Mouse (Mus musculus) urinary bladder, postnatal 14 days (tissue): ENCODE measurements around the gene Ubac2.

Experiments used
- DNase-seq: peaks from one replicate; pipeline ENCODE4 v3.0.0; 2021; ENCODE audit warnings: low spot score

Gene Ubac2

DNA sequence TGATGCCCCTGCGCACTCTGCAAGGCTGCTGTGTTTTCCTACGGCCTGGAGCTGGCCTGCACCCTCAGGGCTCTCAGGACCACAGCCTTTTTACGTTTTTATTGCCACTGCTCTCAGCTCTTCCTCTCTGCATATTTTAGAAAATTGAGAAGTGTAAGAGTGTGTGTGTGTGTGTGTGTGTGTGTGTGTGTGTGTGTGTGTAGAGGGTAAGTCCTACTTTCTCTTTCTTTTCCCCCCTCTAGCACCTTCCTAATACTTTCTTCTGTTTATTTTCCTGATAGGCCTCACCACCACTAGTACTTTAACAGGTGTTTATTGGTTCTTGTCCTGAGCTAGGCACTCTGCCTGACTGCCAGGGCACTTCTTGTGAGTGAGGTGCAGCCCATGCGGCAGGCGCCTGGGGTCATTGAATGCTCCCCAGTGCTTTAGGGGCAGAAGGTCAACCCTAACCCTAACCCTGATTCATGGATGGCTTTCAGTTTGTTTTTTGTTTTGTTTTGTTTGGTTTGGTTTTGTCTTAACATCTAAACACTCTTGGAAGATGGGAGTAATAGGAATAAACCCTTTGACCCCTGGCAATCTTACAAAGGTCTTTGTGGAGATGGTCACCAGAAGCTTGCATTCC, 16.2 kb downstream of the Ubac2 start:
- DNase-seq, result no peak

DNA sequence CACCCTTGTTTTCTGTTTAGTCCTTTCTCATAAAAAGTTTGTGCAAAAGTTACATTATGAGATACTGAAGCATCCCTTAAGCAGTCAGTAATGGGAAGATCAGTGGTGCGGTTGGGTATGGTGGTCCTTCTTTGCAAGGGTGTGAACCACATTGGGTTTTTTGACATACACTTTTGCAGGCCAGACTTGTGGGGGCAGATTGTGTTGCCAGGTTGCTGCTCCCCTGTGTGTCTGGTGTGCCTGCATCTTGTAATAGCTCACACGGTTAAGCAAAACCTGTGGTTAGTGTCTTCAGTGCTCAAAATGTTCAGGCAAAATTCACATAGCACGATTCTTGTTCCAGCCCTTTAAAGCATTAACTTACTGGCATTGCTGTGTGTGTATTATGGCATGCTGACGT, 16.9 kb downstream of the Ubac2 start:
- DNase-seq, result no peak

DNA sequence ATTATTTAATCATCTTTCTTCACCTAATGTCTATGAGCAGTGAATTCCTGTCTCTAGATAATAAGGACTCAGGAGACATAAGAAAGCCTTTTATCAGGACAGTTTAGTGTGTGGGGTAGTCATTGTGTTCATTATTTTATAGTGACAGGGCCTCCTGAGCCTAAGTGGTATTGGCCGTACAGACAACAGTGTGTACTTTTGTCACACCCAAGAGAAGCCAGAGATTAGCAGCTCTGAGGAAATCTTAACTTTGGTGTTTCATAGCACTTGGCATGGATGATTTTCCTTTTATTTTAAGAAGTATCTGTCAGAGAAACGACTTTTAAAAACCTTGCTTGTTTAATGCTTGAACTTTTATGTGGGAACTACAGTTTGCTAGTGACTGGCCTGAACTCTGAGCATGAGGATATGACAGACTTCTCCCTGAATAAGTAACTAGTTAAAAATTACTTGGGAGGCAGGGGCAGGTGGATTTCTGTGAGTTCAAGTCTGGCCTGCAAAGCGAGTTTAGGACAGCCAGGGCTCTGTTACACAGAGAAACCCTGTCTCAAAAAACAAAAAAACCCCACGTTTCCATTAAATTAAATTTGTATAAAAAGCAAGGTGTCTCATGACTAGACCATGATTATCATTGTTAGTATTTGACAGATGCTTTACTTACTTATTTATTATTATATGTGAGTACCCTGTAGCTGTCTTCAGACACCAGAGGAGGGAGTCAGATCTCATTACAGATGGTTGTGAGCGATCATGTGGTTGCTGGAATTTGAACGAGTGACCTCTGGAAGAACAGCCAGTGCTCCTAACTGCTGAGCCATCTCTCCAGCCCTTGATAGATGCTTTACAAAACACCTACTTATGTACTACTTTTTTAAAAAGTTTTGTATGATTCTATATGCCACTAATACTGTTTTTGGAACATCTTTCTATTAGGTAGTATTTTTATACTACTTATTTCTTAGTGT, 18.0 kb downstream of the Ubac2 start:
- DNase-seq, result no peak

DNA sequence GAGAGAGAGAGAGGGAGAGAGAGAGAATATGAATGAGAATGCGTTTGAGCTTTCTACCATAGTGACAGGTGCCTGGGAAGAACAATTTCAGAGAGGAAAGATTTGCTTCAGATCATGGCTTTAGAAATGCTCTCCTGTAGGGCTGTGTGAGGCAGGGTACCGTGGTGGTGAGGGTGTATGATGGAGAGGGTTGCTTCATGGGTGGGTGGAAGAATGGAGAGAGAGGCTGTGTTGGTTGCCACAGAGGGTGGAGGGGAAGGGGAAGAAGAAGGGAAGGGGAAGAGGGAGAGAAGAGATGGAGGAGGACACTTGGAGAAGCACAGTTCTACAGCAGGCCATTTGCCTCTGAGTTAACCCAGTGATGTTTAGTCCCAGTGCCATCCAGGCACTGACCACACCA, 19.4 kb downstream of the Ubac2 start:
- DNase-seq, result no peak

DNA sequence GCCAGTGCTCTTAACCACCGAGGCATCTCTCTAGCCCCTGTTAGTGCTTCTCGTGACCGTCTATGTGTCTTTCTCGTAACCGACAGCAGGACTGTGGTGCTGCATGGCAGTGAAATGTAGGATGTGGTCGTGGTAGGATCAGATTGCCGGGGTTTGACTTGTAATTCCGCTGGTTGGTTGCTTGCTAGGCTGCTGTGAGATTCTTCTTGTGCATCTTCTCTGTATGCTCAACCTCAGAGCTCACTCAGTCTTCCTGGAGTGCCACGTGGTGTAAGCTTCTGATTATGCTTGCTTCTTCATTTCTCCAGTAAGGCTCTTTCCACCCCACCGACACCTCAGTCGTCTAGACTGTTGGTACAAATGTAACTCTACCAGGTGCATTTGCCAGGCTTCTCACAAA, 20.1 kb downstream of the Ubac2 start:
- no peak for DNase-seq

DNA sequence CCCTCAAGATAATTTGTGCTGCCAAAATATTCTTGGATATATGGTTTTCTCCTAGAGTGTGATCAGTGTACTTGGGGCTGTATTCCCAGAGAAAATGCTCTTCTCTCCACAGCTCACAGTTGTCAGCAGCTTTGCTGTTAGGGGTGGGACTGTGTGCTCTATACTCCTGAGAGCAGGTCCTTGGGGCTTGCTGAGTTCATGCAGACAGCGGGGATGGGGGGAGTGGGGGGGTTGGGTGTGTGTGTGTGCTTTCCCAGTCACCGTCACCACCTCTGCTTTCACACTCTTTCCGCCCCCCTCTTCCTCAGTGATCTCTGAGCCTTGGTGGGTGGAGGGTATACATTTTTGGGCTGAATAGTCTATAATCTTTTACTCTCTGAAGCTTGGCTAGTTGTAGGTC, 20.7 kb downstream of the Ubac2 start:
- no peak for DNase-seq

DNA sequence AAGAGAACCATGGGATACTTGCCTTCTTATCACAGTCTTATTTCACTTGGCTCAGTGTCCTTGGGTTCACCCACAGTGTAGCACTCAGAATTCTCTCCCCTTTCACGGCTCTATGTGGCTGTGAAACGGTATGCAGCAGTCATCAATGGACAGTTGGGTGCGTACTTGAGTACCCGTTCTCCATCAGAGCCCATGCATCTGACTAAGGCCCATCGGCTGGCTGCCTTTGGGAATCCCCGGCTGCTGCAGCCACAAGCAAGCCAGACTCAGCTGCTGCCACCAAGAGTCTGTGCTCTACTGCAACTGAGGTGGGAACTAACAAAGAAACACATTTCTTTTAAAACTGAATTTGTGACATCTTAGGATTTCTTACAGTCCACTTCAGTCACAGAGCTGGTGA, 23.1 kb downstream of the Ubac2 start:
- DNase-seq, result no peak

DNA sequence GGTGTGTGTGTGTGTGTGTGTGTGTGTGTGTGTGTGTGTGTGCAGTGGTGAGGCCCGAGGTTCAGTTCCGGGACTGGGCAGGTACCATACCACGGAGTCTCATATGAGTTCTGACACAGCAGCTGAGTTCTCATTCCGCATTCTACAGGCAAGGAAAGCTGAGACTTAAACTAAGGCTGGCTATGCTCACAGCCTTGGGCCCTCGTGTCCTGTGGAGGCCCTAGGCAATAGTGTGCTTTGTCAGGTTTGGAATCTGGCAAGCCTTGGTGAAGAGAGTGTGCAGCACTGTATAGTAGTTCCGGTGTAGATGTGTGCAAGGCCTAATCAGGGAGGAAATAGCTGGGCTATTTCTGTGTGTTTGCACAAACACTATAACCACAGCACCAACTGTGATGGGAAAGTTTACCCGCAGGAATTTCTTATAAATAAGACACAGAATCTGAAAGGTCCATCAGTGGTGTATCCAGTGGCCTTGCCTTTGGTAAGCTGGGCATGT, 25.0 kb downstream of the Ubac2 start:
- no peak for DNase-seq

DNA sequence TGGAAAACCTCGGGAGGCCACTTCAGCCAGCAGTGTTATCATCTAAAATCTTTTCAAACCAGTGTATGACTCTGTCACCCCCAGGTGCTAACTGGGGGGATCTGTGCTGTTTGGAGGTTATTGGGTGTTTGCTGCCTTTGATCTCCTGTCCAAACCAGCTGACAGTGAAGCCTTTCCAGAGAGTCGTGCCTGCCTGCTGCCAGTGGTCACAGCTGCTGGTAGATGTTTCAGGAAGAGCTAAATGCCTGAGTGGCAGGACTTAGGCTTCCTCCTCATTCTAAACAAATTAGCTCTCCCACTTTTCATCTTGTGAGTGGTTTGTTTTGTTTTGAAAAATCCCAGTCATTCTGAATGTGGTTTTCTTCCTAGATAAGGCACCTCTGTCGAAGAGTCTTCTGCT, 26.3 kb downstream of the Ubac2 start:
- DNase-seq, result no peak

DNA sequence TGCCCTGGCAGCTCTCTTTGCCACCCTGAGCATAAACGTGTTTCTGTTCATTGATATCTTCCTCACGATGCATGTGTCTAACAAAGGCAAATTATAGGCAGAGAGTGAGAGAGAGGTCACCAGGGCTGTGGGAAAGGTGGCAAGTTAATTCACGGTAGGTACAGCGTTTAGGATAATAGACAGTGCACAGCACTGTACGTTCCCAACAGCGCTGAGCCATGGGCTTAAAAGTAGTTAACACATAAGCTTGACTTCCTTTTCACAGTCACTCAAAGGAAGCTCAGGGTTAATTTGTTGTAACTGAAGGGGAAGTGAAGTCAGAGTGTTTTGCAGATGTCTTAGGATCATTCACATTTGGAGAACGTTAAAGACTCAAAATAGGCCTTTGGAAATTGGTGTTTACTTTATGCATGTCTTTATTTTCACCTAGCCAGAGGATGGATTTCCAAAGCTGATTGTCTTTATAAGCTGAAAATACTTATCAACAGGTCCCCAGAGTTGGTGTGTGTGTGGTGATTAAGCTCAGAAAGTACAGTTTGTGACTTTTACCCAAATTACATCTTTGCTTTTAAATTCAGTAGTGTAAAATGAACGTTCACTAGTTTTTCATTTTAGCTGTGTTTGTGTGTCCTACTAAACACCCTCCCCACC, 28.0 kb downstream of the Ubac2 start:
- no peak for DNase-seq

DNA sequence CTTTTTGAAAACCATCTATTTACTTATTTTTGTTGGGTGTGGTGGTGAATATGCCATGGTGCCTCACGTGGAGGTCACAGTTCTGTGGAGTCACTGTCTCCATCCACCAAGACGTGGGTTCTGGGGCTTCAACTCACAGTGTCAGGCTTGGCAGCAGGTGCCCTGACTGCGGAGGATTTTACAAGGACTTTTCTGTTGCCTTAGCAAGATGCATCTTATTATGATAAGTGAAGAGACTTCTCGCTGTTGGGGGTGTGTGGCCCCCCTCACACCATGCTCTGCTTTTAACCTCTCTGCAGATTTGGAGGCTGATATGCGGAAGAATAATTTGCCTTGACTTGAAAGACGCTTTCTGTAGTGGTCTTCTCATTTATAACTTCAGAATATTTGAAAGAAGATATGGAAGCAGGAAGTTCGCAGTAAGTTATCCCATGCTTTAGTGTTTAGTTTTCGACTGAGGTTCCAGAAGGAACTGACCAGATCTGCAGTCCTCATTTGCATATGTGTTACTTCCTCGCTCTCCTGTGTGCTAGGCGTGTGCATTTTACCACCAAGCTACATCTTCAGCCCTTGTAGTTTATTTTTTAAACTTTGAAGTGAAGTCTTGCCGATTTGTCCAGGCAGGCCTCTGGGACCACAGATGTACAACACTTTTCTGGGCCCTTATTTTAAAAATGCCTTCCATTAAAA, 28.7 kb downstream of the Ubac2 start:
- DNase-seq, result no peak

DNA sequence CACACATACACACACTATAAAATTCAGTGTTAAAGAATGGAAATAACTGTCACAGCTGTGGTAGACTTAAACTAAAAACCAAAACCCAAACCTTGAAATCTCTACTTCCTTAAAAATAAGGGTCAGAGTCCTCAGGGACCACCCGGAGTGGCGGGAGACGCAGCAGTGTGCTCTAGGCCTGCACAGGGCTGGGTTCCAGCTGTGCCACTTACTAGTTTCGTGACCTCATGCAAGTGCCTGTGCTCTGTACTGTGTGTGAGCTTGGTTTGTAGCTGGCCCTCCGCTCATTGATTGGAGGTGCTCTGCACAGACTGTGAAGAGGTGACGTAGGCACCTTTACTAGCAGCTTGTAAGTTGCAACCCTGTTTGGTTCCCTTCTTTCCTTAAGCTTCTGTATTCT, 31.4 kb downstream of the Ubac2 start:
- DNase-seq, result no peak

DNA sequence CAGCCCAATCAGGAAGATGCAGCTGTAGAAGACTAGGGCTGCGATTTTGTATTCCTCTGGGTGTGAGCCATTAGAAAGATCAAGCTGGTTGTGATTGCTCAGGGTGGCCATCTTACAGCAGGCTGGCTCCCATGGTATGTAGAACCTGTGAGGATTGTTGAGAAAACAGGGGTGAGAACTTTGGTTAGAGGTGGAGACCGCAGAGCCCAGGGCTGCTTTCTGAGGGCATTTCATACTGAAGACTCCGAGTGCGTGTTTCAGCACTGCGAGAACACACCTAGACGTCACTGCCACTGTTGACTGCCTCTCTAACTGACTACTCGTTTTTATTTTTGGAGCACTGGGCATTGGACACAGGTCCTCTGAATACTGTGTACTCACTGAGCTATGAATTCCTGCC, 34.1 kb downstream of the Ubac2 start:
- no peak for DNase-seq

DNA sequence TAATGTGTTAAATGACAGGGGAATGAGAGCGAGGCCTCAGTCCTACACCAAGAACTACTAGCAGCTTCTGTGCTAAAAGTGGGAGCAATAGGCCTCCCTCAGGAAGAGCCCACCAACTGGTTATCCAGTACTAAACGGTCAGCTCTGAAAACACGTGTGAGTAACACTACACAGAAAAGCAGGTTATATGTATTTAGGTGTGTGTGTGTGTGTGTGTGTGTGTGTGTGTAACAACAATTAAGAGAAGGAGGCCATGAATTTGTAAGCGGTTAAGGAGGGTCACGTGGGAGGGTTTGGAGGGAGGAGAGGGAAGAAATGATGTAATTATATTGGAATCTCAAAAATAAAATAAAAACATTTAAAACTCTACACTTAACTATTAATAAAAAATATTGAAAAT, 36.7 kb downstream of the Ubac2 start:
- DNase-seq, result no peak

DNA sequence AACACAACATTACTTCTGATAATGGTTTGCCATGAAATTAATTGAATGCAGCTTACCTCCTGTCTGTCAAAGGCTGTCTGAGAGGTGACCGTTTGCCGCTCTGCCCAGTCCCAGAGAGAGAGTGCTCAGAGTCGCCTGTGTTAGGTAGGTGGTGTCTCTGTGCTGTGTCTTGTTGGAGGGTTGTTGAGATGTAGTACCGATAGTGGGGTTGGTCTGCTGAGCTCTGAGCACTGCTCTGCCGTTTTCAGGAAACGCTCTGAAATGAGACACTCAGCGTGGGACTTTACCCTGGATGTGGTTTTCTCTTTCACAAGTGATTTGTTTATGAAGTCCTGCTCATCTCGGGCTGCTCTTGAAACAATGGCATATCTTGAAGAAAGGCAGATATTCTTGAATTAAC, 37.2 kb downstream of the Ubac2 start, which contains the start of gene Gpr18:
Gene Gpr18 (minus strand): TSS at position 161 of the 400 bp plus-strand sequence.
- DNase-seq, result no peak

DNA sequence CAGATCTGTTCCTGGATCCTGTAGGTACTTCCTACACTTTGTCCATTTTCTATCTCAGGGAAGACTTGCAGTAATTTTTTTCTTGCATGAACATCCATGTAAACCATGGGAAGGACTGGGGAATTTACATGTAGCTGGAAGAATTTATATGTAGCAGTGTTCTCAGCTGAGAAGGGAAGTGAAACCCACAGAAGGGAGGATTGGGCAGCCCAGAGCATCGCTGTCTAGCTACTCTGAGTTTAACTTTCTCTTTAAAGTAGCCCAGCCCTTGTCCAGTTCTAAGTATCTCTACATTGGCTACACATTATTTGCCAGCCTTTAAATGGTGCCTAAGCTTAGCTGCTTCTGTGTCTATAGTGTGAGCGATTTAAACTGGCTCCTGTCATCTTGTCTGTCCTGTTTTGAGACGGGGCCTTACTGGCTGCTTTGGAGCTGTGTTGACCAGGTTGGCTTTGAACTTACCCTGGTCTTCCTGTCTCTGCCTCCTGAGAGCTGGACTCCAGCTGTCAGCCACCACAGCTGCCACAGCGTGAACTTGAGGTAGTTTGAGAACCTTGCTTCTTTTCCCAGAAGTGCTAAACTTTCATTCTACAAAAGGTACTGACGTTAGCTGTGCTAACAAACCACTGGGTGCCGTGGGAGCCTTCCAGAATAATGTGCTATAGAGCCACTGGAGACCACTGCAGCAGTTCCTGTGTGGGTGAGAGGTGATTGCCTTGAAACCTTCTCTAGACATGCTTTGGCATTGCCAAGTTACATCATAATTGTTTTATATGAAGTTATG, 38.1 kb downstream of the Ubac2 start:
- DNase-seq, result no peak

DNA sequence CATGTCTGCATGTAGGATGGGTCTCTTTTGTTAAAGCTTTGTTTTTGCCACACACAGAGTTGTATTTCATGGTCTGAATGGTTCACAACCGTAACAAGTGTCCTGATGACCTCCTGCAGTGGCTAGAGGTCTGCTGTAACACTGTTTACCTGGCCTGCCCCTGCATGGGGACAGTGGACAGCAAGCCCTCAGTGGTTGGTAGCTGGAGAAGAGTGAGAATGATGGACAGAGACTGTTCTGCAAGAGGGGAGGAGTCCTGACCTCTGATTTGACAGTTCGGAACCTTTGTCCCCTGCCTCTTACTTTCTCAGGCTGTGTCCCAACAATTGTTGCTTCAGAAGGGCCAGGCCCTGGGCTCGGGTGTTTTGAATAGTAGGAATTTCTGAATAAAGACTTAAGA, 39.8 kb downstream of the Ubac2 start:
- DNase-seq, result no peak

DNA sequence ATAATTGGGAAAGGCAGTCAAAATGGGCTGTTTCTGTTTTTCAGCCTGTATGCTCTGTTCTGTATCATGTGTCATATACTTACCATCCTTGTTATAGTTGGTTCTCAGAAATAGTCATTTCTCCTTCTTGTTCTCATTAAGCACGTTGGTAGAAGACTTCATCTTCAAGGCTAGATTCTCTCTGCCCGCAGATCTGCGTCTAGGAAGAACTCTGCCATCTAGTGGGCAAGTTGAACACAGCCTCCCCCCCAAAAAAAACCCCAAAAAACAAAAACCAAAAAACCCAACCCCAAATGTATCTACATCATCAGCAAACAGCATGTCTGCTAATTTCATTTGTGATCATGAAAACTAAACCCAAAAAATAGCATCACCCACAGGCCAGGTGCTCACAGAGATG, 41.3 kb downstream of the Ubac2 start:
- no peak for DNase-seq

DNA sequence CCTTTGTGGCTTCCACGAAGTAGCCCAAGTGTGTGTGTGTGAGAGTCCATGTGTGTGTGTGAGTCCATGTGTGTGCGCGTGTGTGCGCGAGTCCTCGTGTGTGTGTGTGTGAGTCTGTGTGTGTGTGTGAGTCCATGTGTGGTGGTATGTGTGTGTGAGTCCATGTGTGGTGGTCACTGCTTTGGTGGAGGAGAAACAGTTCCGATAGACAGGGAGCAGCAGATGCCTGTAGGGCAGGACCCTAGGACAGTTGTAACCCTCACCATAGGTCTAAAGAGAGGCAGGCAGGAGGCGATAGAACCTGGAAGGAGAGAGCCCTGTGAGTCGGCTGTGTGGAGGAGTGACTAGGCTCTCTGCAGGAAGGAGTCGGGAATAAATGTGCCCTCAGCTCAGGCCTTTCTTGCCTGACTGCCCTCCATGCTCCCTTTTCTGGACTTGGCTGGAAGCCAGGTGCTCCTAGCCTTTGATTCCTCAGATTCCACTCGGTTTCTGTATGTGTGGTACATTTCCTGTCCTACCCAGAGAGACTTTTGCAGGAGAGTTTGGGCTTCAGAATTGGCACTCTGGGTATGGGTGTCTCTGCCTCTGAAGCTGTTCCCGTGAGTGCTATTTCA, 42.2 kb downstream of the Ubac2 start:
- peak; percentile 18 for DNase-seq

DNA sequence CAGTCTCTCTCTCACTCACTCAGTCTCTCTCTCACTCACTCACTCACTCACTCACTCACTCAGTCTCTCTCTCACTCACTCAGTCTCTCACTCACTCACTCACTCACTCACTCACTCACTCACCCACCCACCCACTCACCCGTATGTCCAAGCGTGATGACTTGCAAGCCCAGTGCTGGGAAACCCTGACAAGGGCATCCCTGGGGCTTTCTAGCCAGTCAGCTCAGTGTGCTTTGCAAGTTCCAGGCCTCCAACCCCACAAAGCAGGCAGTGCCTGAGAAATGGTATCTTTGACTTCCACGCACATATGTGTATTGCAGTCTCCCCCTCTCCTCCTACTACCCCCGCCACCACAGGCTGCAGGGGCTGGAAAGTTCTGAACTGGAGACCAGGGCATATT, 43.6 kb downstream of the Ubac2 start:
- no peak for DNase-seq

DNA sequence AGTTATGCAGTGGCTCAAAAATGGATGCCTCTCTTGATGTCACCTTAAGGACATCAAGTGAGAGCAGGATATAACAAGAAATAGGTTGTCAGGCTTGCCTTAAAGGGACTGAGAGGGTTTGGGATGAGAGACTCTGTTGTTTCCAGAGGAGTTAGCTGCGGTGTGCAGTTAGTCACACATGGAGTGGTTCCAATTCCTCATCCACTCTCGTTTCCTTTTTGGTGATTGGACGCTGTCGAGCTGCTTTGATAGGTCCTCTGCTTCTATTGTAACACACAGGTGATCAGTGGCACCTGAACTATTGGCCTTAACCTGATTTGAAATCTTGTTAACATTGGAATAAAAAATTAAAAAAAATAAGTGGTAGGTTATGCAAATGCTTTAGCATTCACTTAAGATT, 44.3 kb downstream of the Ubac2 start:
- no peak for DNase-seq
